Mouse (Mus musculus): ENCODE data around the gene Olfr450. TPM values are rescaled to one million over a fixed set of nuclear protein-coding genes. Genes with fewer than 3 reads are reported as not detected.

Olfr450 gene
- not detected for polyA plus RNA-seq (2017; shearing (Covaris generic))

GRCm38 (mm10) chr6:42811639-42812038 is at the start of gene Olfr450:
Gene Olfr450, plus strand, starts transcription at chr6:42811939.

GRCm38 (mm10) chr6:42784793-42785192 is 26.9 kb upstream of the Olfr450 start, which contains the start of gene Olfr452:
Gene Olfr452, plus strand, starts transcription at chr6:42785093.

GRCm38 (mm10) chr6:42834084-42834483 is 22.3 kb downstream of the Olfr450 start, which contains the start of gene Olfr449:
Gene Olfr449, plus strand, starts transcription at chr6:42834384.

Other genes starting within 250 kb of the Olfr450 start
- not detected for gene Tcaf3, start 214.2 kb upstream of the Olfr450 start, polyA plus RNA-seq (2017; shearing (Covaris generic))
- not detected for gene Tcaf2, start 166.7 kb upstream of the Olfr450 start, polyA plus RNA-seq (2017; shearing (Covaris generic))
- not detected for gene Tcaf1, start 101.9 kb upstream of the Olfr450 start, polyA plus RNA-seq (2017; shearing (Covaris generic))
- gene Olfr453, start 72.6 kb upstream of the Olfr450 start, polyA plus RNA-seq (2017; shearing (Covaris generic)) = not detected
- gene Olfr38, start 55.5 kb upstream of the Olfr450 start, polyA plus RNA-seq (2017; shearing (Covaris generic)) = not detected
- gene Olfr452, start 26.8 kb upstream of the Olfr450 start, polyA plus RNA-seq (2017; shearing (Covaris generic)) = not detected
- gene Olfr449, start 22.4 kb downstream of the Olfr450 start, polyA plus RNA-seq (2017; shearing (Covaris generic)) = 0.33 TPM
- not detected for gene Olfr448, start 78.5 kb downstream of the Olfr450 start, polyA plus RNA-seq (2017; shearing (Covaris generic))
- not detected for gene Olfr447, start 96.9 kb downstream of the Olfr450 start, polyA plus RNA-seq (2017; shearing (Covaris generic))
- gene Olfr446, start 109.4 kb downstream of the Olfr450 start, polyA plus RNA-seq (2017; shearing (Covaris generic)) = not detected
- gene Olfr444, start 137.1 kb downstream of the Olfr450 start, polyA plus RNA-seq (2017; shearing (Covaris generic)) = not detected